Mouse (Mus musculus) lung, adult 2 months (tissue): ENCODE results near the gene Nt5c3. TPM values are rescaled to one million over a fixed set of nuclear protein-coding genes. Genes with fewer than 3 reads are reported as not detected.
A peak's percentile ranks its signal among the peaks of the same experiment; 100 is the strongest.
"Not testable (repeated sequence)": the region's sequence is repeated elsewhere in the genome, so short reads cannot be mapped to it uniquely, and the experiment has no call there.

ENCODE experiments used
- DNase-seq: peaks from one replicate; pipeline ENCODE4 v3.0.0; 2022
- H3K4me1 ChIP-seq: fragments of 200-500 bp; 2 replicates; pipeline ENCODE4 v1.6.1; 2011; ENCODE audit warnings: low read length; ENCODE audit not compliant: control insufficient read depth, insufficient read depth
- H3K4me3 ChIP-seq: fragments of 200-500 bp; replicated peaks from 2 replicates; pipeline ENCODE3; 2011; ENCODE audit warnings: low read depth, mild to moderate bottlenecking, control low read depth, low read length; ENCODE audit errors: extremely low read depth
- CTCF ChIP-seq: fragments of 200-500 bp; IDR thresholded peaks from 2 replicates; pipeline ENCODE4 v1.5.1; 2011; ENCODE audit warnings: mild to moderate bottlenecking, low read length, control low read depth; ENCODE audit not compliant: insufficient read depth
- POLR2A ChIP-seq: fragments of 200-500 bp; IDR thresholded peaks from 2 replicates; pipeline ENCODE4 v1.6.1; 2011; ENCODE audit warnings: low read depth, mild to moderate bottlenecking, control low read depth, low read length, borderline replicate concordance; ENCODE audit errors: extremely low read depth
- WGBS: fragments of 180-500 bp; shearing (Covaris S2); methylation state at CpG from one replicate; pipeline ENCODE4 v1.1.7; 2018; 5-methylcytosine and 5-hydroxymethylcytosine counted together
- polyA plus RNA-seq: library from polyadenylated mRNA; depleted of rRNA; stranded (reverse); fragments of >200 nt; gene quantifications from 2 replicates; pipeline ENCODE4 v1.2.3, GENCODE M21; 2012

Nt5c3 gene
- polyA plus RNA-seq, 1 experiment, result 6.0 TPM

DNA sequence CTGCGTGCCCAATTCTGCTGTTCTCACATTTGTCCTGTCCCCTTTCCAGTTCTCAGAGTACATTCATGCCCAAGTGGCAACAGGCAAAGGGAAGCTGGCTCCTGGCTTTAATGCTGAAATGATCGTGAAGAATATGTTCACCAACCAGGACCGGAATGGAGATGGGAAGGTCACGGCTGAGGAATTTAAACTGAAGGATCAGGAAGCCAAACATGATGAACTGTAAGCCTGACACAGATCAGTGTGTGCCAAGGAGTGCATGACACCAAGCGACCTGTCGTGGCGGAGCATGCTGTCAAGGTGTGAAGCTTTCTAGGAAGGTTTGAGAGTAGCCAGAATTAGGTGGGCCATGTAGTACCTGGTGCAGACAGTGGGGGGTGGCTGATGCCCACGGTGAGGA, 45.7 kb downstream of the Nt5c3 start:
- peaks cover 3% of the 10 kb centered on the region; the same call in 1 of the 2 replicates for H3K4me1 ChIP-seq
- no peak for TF ChIP-seq CTCF
- no peak for TF ChIP-seq POLR2A
- DNase-seq, result no peak
- WGBS, result 84% methylated on average over 8 of the region's 8 CpGs
- H3K4me3 ChIP-seq, result no peak overlapping the region

DNA sequence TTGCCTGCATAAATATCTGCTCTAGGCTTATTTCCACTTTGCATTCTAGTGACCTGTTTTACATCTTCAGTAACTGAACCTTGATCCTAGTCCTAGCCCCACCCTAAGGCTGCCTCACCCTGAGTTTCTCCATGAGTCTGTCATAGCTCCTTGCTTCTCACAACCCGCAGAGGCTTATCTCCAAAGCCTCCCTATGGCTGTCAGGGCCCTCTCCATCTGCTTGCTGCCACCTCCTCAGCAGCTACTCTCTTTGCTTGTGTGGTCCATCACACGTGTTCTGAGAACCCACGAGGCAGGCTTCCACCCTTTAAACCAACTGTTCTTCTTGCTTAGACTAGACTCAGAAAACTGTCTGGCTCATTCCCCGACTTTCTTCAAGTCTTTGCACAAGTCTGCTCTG, 46.9 kb downstream of the Nt5c3 start:
- DNase-seq, result no peak
- WGBS, result 78% methylated on average over 4 of the region's 4 CpGs
- Histone ChIP-seq H3K4me1 (peaks cover 3% of the 10 kb centered on the region; the same call in 1 of the 2 replicates), H3K4me3 (no peak overlapping the region)
- no peak for TF ChIP-seq CTCF
- no peak for TF ChIP-seq POLR2A

DNA sequence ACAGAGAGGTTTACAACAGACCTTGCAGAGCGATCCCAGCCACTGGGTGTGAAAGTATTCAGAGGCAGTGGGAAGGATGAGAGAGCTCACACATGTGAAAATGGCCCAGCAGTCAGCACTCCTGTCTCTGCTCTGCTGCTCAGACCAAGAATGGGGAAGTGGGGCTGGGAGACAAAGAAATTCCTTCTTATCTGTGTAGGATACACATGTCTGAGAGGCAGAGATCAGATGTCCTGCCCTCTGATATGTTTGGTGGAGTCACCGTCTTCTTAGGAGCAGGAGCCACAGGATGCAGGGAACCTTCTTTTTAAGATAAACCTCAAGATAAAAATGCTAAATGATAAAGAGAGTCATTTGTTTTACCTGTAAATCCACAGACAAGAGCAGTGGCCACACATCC, 53.7 kb downstream of the Nt5c3 start:
- Histone ChIP-seq H3K4me1 (no peaks in the 10 kb centered on the region), H3K4me3 (no peak overlapping the region)
- TF ChIP-seq CTCF (no peak), POLR2A (no peak)
- 68% methylated on average over 2 of the region's 2 CpGs for WGBS
- no peak for DNase-seq

DNA sequence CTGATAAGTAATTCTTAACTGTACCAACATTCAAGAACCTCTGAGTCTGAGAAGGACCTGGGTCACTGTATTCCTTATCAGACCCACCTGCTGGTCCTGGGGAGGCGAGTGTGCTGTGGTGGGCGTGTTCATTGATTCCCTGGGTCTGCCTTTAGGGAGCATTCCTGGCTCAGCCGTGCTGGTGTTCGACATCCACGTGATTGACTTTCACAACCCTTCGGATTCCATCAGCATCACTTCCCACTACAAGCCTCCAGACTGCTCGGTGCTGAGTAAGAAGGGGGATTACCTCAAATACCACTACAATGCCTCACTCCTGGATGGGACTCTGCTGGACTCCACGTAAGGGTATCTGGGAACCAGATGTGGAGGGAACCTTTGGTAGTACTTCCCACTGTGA, 55.2 kb downstream of the Nt5c3 start:
- Histone ChIP-seq H3K4me3 (no peak overlapping the region), H3K4me1 (no peaks in the 10 kb centered on the region)
- DNase-seq, result no peak
- WGBS, result 78% methylated on average over 8 of the region's 8 CpGs
- TF ChIP-seq CTCF (no peak), POLR2A (no peak)

DNA sequence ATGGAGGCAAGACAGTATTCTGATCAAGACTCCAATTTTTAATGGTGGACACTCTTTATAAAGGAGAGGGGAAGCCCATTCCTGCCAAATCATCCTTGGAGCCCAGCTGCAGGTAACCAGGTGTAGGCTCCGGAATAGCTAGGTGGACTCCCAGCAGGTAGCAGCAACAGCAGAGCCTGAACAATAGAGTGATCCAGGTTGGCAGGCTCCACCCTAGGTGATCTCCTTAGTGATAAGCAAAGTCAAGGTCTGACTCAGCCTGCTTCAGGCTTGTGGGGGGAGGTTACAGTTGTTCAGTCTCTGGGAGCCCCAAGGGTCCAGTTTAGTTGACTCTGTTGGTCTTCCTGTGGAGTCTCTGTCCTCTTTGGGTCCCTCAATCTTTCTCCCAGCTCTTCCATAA, 56.8 kb downstream of the Nt5c3 start:
- not testable (repeated sequence) for H3K4me1 ChIP-seq, H3K4me3 ChIP-seq, DNase-seq
- WGBS, result 100% methylated on average over 1 of the region's 1 CpGs

DNA sequence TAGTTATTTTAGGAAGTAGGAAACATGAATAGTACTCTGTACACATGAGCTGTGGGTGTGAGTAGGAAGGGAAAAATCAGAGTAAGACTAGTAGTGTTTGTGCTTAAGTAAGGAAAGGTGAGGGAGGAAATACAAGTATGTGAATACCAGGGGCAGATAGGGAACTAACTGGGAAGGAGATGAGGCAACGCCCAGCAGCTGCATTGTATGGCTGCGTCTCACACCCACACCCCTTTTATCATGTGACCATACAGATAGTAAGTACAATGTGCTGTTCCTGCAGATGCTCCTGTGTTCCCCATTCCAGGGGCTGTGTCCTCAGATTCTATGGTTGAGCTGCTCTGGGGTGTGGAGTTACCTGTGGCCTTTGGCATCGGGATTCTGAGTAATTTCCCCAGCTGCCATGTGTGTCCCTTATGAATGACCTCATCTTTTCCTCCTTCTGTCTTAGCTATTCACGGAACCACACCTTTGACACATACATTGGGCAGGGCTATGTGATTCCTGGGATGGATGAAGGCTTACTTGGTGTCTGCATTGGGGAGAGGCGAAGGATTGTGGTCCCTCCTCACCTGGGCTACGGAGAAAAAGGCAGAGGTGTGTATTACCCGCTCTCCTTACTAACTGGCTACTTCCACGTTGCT, 63.4 kb downstream of the Nt5c3 start:
- WGBS, result 79% methylated on average over 8 of the region's 8 CpGs
- DNase-seq, result no peak
- no peak for TF ChIP-seq POLR2A
- TF ChIP-seq CTCF, result no peak
- Histone ChIP-seq H3K4me1 (no peaks in the 10 kb centered on the region), H3K4me3 (no peak overlapping the region)

DNA sequence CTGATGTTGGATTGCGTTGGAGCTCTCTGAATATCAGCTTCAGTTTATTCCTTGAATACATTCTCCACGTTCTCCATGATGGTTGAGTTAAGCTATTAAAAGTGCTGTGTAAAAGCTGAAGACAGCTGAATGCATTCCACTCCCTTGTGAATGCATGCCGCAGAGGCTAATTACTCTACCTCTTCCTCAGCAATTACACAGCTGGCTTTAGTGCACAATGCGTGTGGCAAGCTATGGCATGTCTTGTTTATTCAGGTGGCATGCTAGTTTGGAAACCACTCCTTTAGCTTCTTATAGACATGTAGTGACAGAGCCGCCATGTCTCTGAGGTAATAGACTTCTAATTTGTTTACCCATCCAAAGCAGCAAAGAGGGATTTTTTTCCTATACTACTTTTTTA, 67.0 kb downstream of the Nt5c3 start:
- no peak for DNase-seq
- Histone ChIP-seq H3K4me3 (no peak overlapping the region), H3K4me1 (no peaks in the 10 kb centered on the region)
- WGBS, result 87% methylated on average over 5 of the region's 5 CpGs
- no peak for TF ChIP-seq CTCF
- no peak for TF ChIP-seq POLR2A

DNA sequence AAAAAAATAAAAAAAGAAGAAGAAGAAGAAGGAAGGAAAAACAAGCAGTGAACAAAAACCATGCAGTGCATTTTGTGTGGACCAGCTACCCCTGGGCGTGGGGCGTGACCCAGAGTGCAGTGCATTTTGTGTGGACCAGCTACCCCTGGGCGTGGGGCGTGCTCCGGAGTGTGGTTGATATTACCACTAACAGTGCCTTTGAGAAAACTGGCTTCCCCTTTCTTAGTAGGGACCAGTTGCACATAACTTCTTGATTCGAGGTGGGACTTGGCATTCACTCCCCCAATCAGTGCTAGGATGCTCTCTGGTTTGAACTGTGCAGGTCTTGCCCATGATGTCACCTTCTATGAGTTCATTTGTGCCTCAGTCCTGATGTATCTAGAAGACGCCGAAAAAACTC, 68.9 kb downstream of the Nt5c3 start:
- 93% methylated on average over 8 of the region's 8 CpGs for WGBS
- Histone ChIP-seq H3K4me3 (no peak overlapping the region), H3K4me1 (no peaks in the 10 kb centered on the region)
- TF ChIP-seq POLR2A (no peak), CTCF (no peak)
- no peak for DNase-seq

DNA sequence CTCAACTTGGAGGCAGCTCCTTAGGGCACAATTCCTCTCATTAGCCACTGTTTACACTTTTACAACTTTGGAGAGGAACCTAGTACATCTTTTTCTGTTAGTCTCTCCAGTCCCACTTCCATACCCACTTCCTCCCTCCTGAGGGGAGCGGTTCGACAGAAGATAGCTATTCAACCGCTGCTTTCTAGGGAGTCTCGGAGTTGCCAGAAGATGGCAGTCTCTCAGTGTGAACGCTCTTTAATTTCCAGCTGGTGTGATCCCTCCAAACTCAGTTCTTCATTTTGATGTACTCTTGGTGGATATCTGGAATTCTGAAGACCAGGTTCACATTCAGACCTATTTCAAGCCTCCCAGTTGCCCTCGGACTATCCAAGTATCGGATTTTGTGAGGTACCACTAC, 73.4 kb downstream of the Nt5c3 start:
- Histone ChIP-seq H3K4me3 (no peak overlapping the region), H3K4me1 (no peaks in the 10 kb centered on the region)
- 0 out of 2 replicates have a peak, but pooled peaks have one; percentile 11 for TF ChIP-seq CTCF
- TF ChIP-seq POLR2A, result no peak
- no peak for DNase-seq
- WGBS, result 74% methylated on average over 7 of the region's 7 CpGs

DNA sequence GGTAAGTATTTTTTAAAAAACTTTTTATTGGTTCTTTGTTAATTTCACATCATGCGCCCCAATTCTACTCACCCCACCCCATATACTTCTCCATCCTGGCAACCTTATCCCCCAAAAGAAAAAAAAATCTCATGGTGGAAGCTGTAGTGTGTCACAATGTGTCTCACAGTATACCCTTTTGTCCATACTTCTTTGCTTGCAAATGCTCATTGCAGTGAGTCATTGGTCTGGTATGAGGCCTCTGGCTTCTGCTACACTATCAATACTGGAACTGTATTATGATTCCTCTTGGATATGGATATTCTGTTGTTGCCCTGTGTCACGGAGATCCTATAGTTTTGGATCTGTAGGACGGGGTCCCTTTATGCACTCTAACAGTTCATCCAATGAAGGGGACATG, 74.8 kb downstream of the Nt5c3 start:
- Histone ChIP-seq H3K4me1 (no peaks in the 10 kb centered on the region), H3K4me3 (no peak overlapping the region)
- no peak for DNase-seq
- no peak for TF ChIP-seq POLR2A
- no peak for TF ChIP-seq CTCF
- WGBS, result 84% methylated on average over 3 of the region's 3 CpGs
